Mouse (Mus musculus) thymus, adult 2 months (tissue): Measurements from ENCODE around the gene Sipa1l1.

Experiments
- CTCF ChIP-seq: fragments of 200-500 bp; IDR thresholded peaks from 2 replicates; pipeline ENCODE4 v1.5.1; 2012; ENCODE audit warnings: mild to moderate bottlenecking, control low read depth, low read length, moderate library complexity, borderline replicate concordance; ENCODE audit not compliant: control insufficient read depth, poor library complexity, insufficient read depth; ENCODE audit errors: extremely low read depth
- POLR2A ChIP-seq: fragments of 200-500 bp; IDR thresholded peaks from 2 replicates; pipeline ENCODE4 v1.6.1; 2012; ENCODE audit warnings: mild to moderate bottlenecking, low read length, control low read depth, moderate library complexity; ENCODE audit not compliant: control insufficient read depth, poor library complexity, insufficient read depth; ENCODE audit errors: extremely low read depth

DNA sequence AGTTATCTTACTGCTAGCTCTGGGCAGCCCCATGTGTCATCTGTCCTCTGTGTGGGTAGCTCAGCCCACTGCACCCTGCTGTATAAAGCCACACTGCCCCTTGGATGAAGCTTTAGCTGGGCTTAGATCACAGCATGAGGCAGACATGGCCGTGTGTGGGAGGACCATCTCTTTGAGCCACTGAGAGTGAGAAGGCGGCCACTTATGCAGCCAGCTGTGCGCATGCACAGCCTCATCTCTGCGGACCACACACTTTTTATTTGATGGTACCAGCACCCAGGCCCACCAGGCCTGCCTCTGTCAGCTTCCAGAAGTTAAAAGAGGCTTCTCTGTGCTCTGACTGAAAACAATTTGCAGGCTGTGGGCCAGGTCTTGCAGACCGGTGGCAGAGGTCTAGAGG is 308.7 kb downstream of the Sipa1l1 start:
- TF ChIP-seq POLR2A (no peak), CTCF (no peak)
